Mouse (Mus musculus) mesoderm, embryonic 11.5 days (tissue): ENCODE results near the gene Hist2h2ac.
"Not testable (repeated sequence)": the region's sequence is repeated elsewhere in the genome, so short reads cannot be mapped to it uniquely, and the experiment has no call there.

Source experiments
- DNase-seq: peaks from one replicate; pipeline ENCODE4 v3.0.0-alpha.2; 2012; ENCODE audit warnings: low read depth, low spot score

Gene Hist2h2ac

DNA sequence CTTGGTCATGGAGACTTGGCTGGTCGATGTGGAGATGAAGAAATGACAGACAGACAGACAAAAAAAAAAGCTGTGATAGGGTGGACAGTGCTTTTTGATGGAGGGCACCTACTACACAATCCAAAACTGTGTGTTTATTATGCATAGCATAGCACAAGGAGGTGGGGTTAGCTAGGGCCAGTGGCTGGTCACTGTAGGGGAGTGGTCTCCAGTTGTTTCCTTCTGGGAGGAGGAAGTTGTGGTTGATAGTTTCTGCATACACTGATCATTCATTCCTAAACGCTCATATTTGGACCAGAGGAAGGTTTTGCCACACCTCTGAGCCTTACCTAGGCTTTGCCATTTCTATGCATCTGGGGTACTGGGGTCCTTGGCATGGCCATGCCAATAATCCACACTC lies 9.7 kb upstream of the Hist2h2ac start:
- no peak for DNase-seq

DNA sequence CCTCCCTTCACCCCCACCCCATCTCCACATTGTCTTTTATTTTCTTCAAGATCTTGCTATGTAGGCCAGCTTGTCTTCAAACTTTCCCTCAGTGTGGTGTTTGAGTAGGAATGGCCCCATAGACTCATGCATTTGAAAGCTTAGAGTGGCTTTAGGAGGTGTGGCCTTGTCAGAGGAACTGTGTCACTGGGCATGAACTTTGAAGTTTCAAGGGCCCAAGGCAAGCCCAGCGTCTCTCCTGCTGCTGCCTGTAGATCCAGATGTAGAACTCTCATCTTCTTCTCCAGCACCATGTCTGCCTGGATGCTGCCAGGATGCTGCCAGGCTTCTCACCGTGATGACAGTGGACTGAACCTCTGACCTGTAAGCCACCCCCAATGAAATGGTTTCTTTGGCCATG lies 8.1 kb upstream of the Hist2h2ac start:
- DNase-seq, result no peak

DNA sequence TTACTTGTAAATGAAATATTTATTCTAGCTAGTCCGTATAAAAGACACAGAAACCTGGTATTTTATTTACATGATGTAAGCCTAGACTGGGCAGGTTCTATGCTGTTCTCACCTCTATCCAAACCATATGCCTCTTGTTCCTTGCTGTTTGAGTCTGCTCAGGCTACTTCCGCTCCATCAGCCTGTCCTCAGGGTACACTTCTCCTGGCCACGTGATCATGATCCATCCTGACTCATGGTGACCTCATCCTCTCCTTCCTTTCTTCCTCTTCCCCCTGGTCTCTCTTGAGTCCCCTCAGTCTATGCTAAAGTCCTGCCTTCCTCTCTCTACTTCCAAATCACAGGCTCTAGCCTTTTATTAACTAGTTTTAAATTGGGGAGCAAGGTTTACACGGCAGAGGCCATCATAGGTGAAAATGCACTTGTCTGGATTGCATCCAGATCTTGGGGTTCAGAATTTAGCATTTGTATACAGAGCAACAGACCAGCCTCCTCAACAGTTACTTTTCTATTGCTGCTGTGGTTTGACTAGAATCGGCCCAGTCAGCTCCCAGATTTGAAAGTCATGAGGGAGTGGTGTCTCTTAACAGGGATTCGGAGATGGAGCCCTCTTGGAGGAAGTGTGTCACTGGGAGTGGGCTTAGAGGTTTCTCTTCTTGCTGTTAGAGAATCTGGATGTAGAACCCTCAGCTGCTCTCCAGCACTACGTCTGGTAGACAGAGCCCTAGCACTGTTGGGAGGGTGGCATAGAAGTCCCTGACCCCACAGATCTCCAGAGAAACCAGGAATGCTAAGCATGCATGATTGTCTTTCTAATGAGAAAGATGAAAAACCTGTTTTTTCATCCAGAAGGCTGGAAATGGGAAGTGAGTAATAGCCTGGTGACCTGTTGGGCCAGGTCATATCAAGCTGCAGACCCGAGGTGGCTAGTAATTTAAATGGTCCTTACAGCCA lies 6.3 kb upstream of the Hist2h2ac start:
- no peak for DNase-seq

DNA sequence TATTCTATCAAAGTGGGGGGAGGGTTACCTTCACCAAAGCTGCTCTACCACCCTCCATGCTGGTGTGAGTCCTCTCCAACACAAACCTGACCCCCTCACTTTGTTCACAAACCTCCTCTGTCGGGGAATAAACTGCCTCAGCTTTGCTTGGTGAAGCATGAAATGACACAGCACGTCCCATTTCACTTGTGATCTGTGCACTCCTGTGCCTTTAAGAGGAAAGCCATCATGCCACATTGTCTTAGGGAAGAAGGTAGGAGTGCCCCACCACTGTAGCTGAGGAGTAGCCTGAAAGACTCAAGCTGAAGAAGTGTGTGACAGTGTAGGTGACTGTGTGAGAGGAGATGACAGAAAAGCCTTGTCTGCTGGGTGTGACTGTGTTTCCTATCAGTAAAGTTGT lies 4.7 kb upstream of the Hist2h2ac start:
- no peak for DNase-seq

DNA sequence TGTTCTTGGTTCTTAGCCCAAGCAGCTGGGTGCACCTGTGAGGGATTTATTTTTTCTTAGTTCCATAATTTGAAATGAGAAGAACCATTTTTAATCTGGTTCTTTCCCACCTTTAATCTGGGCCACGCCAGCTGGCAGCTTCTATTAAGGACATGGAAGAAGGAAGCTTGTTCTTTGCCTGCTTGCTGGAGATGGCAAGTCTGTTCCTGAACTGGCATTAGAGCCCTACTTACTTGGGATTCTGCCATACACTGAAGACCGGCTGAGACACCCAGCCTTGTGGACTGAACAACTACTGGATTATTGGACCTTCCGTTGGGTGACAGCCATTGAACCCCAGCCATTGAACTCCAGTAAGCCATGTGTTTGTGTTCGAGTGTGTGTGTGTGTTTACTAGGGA lies 2.1 kb upstream of the Hist2h2ac start:
- no peak for DNase-seq

DNA sequence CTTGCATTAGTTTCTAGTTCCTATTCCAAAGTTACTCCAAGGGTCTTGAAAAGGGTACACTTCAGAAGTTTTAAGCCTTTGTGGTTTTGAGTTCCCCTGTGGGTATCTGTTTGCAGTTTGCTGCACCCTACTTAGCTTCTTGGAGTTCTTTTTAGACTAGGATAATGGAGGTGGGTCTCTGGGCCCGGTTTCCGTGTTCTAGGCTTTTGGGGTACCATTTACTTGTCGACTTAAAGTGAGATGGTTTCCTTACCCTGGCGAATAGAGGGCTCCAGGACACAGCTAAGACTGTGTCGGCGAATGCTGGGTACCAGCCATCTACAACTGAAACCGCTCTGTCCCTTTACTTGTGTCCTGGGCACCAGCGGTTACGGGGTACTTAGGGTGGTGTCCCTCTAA lies 959 bp upstream of the Hist2h2ac start:
- DNase-seq, result no peak

DNA sequence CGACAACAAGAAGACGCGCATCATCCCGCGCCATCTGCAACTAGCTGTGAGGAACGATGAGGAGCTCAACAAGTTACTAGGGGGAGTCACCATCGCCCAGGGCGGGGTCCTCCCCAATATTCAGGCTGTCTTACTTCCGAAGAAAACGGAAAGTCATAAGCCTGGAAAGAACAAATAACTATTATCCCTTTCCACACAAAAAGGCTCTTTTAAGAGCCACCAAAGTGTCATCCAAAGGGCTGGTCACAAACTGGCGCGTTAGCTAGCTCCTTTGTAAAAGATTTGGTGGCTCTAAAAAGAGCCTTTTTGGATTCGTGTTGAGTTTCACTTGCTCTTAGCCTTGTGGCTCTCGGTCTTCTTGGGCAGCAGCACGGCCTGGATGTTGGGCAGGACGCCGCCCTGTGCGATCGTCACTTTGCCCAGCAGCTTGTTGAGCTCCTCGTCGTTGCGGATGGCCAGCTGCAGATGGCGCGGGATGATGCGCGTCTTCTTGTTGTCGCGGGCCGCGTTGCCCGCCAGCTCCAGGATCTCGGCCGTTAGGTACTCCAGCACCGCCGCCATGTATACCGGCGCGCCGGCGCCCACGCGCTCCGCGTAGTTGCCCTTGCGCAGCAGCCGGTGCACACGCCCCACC lies 432 bp downstream of the Hist2h2ac start:
- peak; percentile 62 for DNase-seq

DNA sequence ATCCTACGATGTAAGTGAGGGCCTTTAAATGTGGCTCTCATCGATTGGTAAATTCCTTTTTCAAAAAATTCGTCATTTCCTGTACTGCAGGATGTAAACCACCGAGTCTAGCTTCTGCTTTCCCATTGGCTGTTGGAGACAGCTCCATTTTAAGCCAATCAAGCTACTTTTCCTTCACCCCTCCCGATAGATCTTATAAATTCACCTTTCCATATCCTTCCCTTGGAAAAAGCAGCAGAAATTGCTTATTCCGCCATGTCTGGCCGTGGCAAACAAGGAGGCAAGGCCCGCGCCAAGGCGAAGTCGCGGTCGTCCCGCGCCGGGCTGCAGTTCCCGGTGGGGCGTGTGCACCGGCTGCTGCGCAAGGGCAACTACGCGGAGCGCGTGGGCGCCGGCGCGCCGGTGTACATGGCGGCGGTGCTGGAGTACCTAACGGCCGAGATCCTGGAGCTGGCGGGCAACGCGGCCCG lies 984 bp downstream of the Hist2h2ac start, which contains the start of the genes Bola1 and Hist2h2ab:
Bola1 (minus strand) TSS at position 49 of the 470 bp plus-strand sequence.
Hist2h2ab (plus strand) TSS at position 205 of the 470 bp plus-strand sequence.
- DNase-seq, result peak; percentile 88

DNA sequence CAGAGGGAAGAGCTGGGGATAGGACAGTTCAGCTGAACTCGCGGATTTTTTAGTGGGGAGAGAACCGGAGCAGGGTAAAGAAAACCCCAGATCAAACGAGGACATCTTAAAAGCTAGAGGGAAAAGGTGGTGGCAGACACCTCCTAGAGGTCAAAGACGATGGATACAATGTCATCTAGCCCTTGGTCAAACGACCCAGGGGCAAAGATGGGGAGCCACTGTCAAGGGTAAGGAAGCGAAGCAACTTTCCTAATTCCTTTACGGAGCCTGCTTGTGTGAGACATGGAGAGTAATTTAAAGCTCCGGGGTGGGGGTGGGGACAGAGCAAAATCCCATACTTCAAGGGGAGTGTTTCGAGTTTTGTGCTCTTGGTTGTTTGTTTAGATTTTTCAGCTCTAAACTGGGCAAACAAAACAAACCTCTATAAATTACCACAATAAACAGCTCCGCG lies 1.5 kb downstream of the Hist2h2ac start:
- no peak for DNase-seq

DNA sequence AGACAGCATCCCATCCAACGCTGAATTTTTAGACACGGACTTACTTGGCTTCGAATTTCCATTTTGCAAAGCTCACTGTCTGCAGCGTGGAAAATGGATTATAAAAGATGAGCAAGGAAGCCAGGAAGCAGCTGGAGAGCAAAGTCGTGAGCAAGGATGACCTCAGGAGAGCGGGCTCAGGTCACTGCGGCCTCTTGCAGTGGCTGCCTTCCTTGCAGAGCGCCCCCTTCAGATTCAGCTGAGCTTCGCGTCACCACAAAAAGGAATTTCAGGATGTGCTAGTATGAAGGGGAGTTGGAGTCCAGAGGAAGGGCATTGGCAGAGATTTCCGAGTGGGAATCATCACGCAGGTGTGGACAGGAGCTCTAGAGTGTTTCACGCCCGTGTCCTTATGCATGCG lies 11.4 kb downstream of the Hist2h2ac start:
- peak; percentile 35 for DNase-seq

DNA sequence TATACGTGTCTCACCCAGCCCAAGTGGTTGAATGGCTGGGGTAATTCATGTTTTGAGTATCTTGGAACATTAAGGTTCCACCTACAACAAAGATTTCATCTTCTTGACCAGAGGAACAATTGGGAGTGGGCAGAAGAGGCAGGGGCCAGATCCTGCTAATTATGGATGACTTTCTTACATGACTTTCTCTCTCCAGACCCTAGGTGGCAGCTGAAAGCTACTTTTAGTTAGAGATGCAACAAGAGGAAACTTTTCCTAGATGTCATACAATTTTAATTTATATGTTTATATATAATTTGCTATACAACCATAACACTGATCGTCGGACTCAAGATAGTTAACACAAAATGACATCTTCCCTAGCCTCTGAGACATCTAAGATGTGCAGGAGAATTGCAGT lies 12.9 kb downstream of the Hist2h2ac start:
- DNase-seq, result no peak

DNA sequence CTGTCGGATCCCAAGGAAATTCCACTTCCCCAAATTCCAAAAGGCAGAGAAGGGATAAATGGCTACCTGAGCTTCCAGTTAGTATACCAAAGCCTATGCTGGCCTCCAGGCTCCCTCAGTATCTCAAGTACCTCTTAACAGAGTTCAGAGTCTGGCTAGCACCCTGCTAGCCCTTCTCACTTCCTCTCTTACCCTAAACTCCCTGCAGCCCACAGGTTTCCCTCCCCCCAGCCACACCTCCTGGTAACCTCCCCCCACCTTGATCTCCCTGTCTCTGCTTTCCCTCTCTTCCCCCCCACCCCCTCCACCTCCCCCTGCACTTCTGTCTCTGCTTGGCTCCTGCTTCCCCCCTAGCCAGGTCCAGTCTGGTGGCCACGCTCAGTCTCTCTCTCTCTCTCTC lies 20.9 kb downstream of the Hist2h2ac start:
- no peak for DNase-seq

DNA sequence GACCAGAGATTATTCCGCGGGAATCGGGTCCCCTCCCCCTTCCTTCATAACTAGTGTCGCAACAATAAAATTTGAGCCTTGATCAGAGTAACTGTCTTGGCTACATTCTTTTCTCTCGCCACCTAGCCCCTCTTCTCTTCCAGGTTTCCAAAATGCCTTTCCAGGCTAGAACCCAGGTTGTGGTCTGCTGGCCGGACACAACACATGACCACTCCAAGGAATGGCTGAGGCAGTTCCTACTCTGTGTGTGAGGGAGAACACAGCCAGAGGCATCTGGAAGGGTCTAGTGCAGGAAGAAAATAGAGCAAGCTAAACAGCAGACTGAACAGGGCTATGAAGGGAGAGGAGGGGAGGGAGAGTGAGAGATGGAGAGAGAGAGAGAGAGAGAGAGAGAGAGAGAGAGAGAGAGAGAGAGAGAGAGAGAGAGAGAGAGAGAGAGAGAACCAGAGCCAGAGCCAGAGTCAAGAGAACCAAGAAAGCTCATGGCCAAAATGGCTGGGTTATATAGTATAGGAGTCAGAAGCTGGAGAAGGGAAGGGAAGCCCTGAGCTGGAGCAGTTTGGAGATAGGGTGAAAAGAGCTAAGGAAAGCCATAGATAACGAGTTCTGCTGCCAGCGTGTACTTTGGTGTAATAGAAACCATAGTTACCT lies 22.0 kb downstream of the Hist2h2ac start:
- not testable (repeated sequence) for DNase-seq

DNA sequence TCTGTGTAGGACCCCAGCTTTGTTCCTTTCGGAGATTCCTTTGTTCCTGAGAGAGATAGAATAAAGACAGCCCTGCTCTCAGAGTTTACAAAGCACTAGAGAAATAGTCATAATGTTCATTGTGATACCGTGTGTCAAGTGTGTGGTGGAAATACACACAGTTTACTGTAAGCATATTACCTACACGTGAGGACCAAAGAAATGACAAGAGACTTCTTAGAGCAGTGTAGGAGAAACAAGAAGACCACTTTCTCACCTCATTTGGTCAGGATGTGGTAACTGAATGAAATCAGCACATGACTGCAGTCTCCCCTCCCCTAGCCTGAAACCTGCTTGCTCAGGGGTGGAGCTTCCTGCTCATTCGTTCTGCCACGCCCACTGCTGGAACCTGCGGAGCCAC lies 22.5 kb downstream of the Hist2h2ac start:
- no peak for DNase-seq

DNA sequence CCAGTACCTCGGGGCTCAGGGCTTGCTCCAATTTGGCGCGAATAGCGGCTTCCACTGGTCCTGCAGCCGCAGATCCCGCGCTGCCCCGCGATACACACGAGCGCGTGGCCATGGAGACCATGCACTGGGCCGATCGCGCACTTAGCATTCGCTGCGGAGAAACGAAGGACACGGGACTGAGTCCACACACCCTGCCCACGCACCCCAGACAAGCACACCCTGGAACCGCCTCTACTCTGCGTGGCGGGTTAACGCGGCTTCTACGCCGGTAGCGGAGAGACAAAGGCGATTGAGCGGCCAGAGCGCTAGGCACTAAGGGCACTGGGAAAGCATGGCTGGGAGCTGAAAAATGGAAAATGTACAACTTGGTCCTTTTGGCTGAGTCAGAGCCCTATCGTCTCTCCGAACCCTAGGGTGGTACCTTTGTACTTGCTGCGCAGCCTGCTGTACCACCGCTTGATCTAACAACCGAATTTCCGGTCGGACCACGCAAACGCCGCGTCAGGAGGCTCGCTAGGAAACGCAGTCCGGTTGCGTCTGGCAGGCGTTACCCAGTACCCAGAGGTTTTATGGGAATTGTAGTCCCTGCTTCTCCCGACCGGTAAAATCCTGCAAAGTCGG lies 23.4 kb downstream of the Hist2h2ac start:
- peak; percentile 90 for DNase-seq

DNA sequence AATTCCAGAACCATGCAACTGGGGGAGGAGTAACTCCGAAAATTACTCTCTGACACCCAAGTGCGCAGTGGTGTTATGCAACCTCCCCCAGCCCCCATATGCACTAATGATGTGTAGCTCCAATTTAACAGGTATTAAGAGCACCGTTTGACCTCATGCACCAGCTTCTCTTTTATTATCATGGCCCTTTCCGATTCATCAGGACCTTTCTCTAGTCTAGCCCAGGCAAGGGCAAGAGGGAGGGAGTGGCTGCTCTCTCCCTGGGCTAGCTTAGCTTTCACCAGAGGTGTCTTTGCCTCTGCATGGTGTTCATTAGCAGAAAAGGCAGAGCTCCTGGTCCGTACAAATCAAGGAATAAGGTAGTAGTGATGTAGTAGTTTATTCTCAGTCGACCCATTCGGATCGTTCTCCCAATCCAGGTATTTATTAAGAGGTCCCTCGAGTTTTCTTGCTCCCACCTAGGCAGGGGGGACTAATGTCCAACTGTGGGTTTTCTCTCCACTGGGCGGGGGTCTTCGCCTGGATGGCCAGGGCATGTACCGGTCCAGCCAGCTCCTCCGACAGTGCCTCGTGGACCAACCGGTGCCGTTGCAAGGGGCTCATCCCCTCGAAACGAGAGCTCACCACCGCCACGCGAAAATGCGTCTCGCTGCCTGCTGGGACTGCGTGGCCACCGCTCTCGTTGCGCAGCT lies 24.1 kb downstream of the Hist2h2ac start:
- DNase-seq, result no peak

DNA sequence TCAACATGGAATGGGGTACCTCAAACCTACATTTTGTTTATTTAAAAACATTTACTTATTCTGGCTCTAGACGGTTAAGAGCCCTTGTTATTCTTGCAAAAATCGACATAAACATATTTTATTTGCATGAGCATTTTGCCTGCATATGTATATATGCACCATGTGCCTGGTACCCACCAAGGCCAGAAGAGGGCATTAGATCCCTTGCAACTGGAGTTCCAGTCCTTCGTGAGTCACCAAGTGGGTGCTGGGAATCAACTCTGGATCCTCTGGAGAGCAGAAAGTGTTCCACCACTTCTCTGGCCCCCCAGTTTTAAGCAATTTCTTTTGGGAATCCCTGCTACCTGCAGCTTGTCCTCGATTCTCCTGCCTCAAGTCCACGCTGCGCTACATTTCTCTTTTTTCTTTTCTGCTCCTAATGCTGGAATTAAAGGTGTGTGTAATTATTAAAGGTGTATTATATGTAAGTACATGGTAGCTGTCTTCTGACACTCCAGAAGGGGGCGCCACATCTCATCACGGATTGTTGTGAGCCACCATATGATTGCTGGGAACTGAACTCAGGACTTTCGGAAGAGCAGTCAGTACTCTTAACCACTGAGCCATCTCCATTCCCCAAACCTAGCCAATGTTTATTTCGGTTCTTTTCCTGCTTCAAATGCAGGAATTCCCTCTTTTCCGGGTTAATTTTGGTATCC lies 24.9 kb downstream of the Hist2h2ac start:
- no peak for DNase-seq

DNA sequence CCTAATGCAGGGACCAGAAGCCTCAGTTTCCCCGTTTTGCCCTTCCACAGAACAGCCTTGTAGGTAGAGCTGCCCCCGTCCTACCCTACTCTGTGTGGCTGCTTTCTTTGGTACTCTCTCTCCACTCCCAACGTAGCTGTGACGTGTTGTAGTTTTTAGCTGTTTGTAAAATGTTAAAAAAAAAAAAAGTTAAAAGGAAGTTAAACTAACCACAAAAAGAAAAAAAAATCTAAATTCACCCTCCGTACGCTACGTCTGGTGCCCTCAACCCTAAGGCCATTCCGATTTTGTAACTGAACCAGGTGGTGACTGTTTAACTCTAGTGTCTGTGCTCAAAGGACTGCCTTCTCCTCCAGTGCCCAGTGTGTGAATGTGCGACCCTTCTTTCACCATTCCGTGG lies 25.7 kb downstream of the Hist2h2ac start:
- DNase-seq, result no peak

DNA sequence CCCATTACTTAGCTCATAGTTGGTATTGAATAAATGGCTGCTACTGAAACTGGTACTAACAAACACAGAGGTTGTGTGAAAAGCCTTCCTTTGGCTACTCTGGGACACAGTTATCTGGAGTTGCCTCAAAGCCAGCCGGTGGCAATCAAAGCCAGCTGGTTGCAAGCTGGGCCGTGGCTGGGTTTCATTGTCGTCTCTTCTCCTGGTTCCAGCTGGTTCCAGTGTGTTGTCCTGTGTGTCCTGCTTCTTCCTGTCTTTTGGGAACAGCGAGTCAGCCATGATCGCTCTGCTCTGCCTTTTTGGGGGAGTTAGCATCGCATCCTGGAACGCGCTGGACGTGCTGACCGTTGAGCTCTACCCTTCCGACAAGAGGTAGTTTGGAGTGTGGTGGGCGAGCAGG lies 27.7 kb downstream of the Hist2h2ac start:
- no peak for DNase-seq

DNA sequence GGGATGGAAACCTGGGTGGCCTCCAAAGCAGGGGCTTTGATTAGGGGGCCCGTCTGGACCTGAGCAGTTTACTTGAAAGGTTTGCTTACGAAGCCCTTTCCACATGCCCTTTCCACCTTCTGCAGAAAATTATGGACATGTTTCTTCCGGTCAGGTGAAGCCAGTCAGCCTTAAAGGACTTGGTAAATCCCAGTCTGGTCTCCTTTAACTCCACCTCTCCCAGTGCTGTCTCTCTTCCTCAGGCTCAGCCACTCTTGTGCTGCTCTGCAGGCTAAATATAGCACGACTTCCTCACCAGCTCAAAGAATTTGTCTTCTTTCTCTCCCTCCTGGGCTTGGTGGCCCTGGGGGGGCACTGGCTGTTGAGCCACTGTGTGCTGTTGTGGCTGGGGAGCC lies 38.3 kb downstream of the Hist2h2ac start:
- no peak for DNase-seq
